Mouse (Mus musculus) C2C12 (cell line): Measurements from ENCODE around the gene Senp8. TPM values are rescaled to one million over a fixed set of nuclear protein-coding genes. Genes with fewer than 3 reads are reported as not detected.
A peak's percentile ranks its signal among the peaks of the same experiment; 100 is the strongest.
"Not testable (repeated sequence)": the region's sequence is repeated elsewhere in the genome, so short reads cannot be mapped to it uniquely, and the experiment has no call there.

Experiments
- H3K27me3 ChIP-seq: one replicate; pipeline ENCODE4 v1.6.1; 2011; ENCODE audit not compliant: control insufficient read depth, insufficient read depth, insufficient read length
- H3K36me3 ChIP-seq: one replicate; pipeline ENCODE4 v1.6.1; 2011; ENCODE audit not compliant: control insufficient read depth, insufficient read depth
- H3K4me3 ChIP-seq: one replicate; pipeline ENCODE4 v1.5.1; 2011; ENCODE audit warnings: mild to moderate bottlenecking, control low read depth; ENCODE audit not compliant: poor library complexity, insufficient read depth, severe bottlenecking
- H3K79me2 ChIP-seq: one replicate; pipeline ENCODE4 v1.6.1; 2011; ENCODE audit not compliant: control insufficient read depth, insufficient read depth
- H3K79me3 ChIP-seq: one replicate; pipeline ENCODE4 v1.6.1; 2011; ENCODE audit warnings: low read depth, control low read depth
- H3ac ChIP-seq: one replicate; pipeline ENCODE3; 2011; ENCODE audit warnings: low read depth; ENCODE audit not compliant: control insufficient read depth, insufficient read length
- CEBPB ChIP-seq: IDR thresholded peaks from one replicate; pipeline ENCODE4 v1.6.1; 2011; ENCODE audit warnings: low read depth, mild to moderate bottlenecking, control low read depth, moderate library complexity
- CTCF ChIP-seq: IDR thresholded peaks from one replicate; pipeline ENCODE4 v1.5.1; 2011; ENCODE audit not compliant: control insufficient read depth, insufficient read depth, insufficient read length
- FOSL1 ChIP-seq: IDR thresholded peaks from one replicate; pipeline ENCODE4 v1.8.0; 2011; ENCODE audit warnings: mild to moderate bottlenecking, low read length; ENCODE audit not compliant: poor library complexity, insufficient read depth, severe bottlenecking
- MAX ChIP-seq: IDR thresholded peaks from one replicate; pipeline ENCODE4 v1.6.1; 2011; ENCODE audit warnings: mild to moderate bottlenecking, control low read depth
- MYOD1 ChIP-seq: IDR thresholded peaks from one replicate; pipeline ENCODE4 v1.6.1; 2011; ENCODE audit warnings: low read depth; ENCODE audit not compliant: control insufficient read depth, insufficient read length
- MYOG ChIP-seq: IDR thresholded peaks from one replicate; pipeline ENCODE4 v1.6.1; 2011; ENCODE audit not compliant: control insufficient read depth, insufficient read length; ENCODE audit errors: extremely low read depth
- USF1 ChIP-seq: IDR thresholded peaks from one replicate; pipeline ENCODE4 v1.6.1; 2011; ENCODE audit warnings: low read depth, mild to moderate bottlenecking, control low read depth, moderate library complexity
- long read RNA-seq, 2 experiments: library from polyadenylated mRNA; unstranded; transcript quantifications; one replicate each; pipeline ENCODE4 v2.0.0; 2019 to 2020
- polyA plus RNA-seq: library from polyadenylated mRNA; unstranded; fragments of >200 nt; fragmentation: generic; extraction: Trizol; gene quantifications from one replicate; pipeline ENCODE4 v1.2.1, GENCODE M21; 2012; ENCODE audit warnings: missing spikeins

The Senp8 gene
- polyA plus RNA-seq = 2.1 TPM
- long read RNA-seq, experiment 1, partial matches to known transcripts = 0 of 3 reads
- long read RNA-seq, experiment 1, other reads (novel, unspliced or antisense) = 0 of 3 reads
- long read RNA-seq, experiment 2, partial matches to known transcripts = 0 of 9 reads
- long read RNA-seq, experiment 2, other reads (novel, unspliced or antisense) = 0 of 9 reads

- TF ChIP-seq MAX = no peak
- TF ChIP-seq USF1 = peak; percentile 84
Observed at GRCm38 (mm10) chr9:59750267-59751065, at the start of gene Senp8, which contains the start of gene Myo9a. TSS of gene Senp8 (minus strand) at chr9:59750710. TSS of gene Myo9a (plus strand) at chr9:59750896.

GRCm38 (mm10) chr9:59766966-59767461 is 16.5 kb upstream of the Senp8 start:
- not testable (repeated sequence) for H3K4me3 ChIP-seq, H3K36me3 ChIP-seq, H3K27me3 ChIP-seq, H3K79me3 ChIP-seq, H3ac ChIP-seq
- peaks cover 15% of the 10 kb centered on the region for H3K79me2 ChIP-seq

More at GRCm38 (mm10) chr9:59750267-59751065, at the start of gene Senp8, which contains the start of gene Myo9a:
- peak within 1 kb of the TSS; percentile 85 for H3ac ChIP-seq
- H3K27me3 ChIP-seq = no peaks in the 10 kb centered on the region
- no peaks in the 10 kb centered on the region for H3K36me3 ChIP-seq
- peak within 1 kb of the TSS; percentile 49 for H3K4me3 ChIP-seq
- peaks cover 5% of the 10 kb centered on the region for H3K79me3 ChIP-seq
- peaks cover 42% of the 10 kb centered on the region for H3K79me2 ChIP-seq

- no peak for TF ChIP-seq CEBPB
- no peak for TF ChIP-seq MYOD1
- TF ChIP-seq MAX = no peak
- TF ChIP-seq USF1 = no peak
- no peak for TF ChIP-seq CTCF
- no peak for TF ChIP-seq FOSL1
- no peak for TF ChIP-seq MYOG
- peaks cover 7% of the 10 kb centered on the region for H3K79me3 ChIP-seq
- H3K79me2 ChIP-seq = peaks cover 12% of the 10 kb centered on the region
- H3K36me3 ChIP-seq = no peaks in the 10 kb centered on the region
- no peak overlapping the region for H3ac ChIP-seq
- no peaks in the 10 kb centered on the region for H3K27me3 ChIP-seq
- no peak overlapping the region for H3K4me3 ChIP-seq
Observed at GRCm38 (mm10) chr9:59760515-59760914, 10.0 kb upstream of the Senp8 start.

GRCm38 (mm10) chr9:59757016-59757415 is 6.5 kb upstream of the Senp8 start:
- H3K79me3 ChIP-seq, H3K36me3 ChIP-seq, H3K27me3 ChIP-seq, H3ac ChIP-seq, H3K4me3 ChIP-seq: not testable (repeated sequence)
- H3K79me2 ChIP-seq = peaks cover 30% of the 10 kb centered on the region

GRCm38 (mm10) chr9:59755199-59755598 is 4.7 kb upstream of the Senp8 start:
- no peaks in the 10 kb centered on the region for H3K36me3 ChIP-seq
- TF ChIP-seq CTCF = no peak
- no peaks in the 10 kb centered on the region for H3K27me3 ChIP-seq
- H3K79me2 ChIP-seq = peaks cover 37% of the 10 kb centered on the region
- no peak overlapping the region for H3K4me3 ChIP-seq
- H3K79me3 ChIP-seq = peaks cover 6% of the 10 kb centered on the region
- H3ac ChIP-seq = no peak overlapping the region

- peaks cover 42% of the 10 kb centered on the region for H3K79me2 ChIP-seq
- peak overlapping the region; percentile 0 for H3ac ChIP-seq
- H3K36me3 ChIP-seq = no peaks in the 10 kb centered on the region
- H3K79me3 ChIP-seq = peaks cover 5% of the 10 kb centered on the region
- peak overlapping the region; percentile 49 for H3K4me3 ChIP-seq
- H3K27me3 ChIP-seq = no peaks in the 10 kb centered on the region
- no peak for TF ChIP-seq CEBPB
Observed at GRCm38 (mm10) chr9:59751966-59752365, 1.5 kb upstream of the Senp8 start.
